Comparison of ENCODE assay signal across 14 mouse cellular contexts in genomic region chr13:54439912-54440311, GRCm38 (mm10). TPM values are rescaled to one million over a fixed set of nuclear protein-coding genes. Genes with fewer than 3 reads are reported as not detected.
DNase-seq lines count a peak whose midpoint lies in the region; ATAC-seq and TF ChIP-seq lines count a peak whose summit lies in the region.
"Had no signal": no experiment of that assay in that cellular context is flagged by ENCODE, and none has a peak within 500 bp of the region (broad histone marks: within the 10 kb centered on the region; RNA-seq: fewer than 3 reads in every experiment).

No protein-coding gene starts in this region.

- H3K4me3 ChIP-seq in intestine, embryonic 16.5 days (ENCODE audit: low read length): no peak overlapping the region
- H3K4me3 ChIP-seq in liver, adult 2 months (ENCODE audit: insufficient read depth, low read depth, low read length): no peak overlapping the region
- H3K4me3 ChIP-seq in lung, postnatal 0 days (ENCODE audit: low read depth, low read length): no peak overlapping the region
- H3K4me3 ChIP-seq: heart, adult 2 months; megakaryocyte, embryonic 14.5 days had no signal

- TF ChIP-seq CTCF in liver, adult 2 months (IDR thresholded peaks at IDR 0.05; ENCODE audit: low read depth, low read length): peak; percentile 22; the same call in 1 of the 2 replicates
- TF ChIP-seq CTCF in lung, postnatal 0 days (IDR thresholded peaks at IDR 0.05): no peak

- no peak for TF ChIP-seq POLR2A in liver, adult 2 months (IDR thresholded peaks at IDR 0.05; ENCODE audit: extremely low read depth, insufficient read depth, low read length)

- WGBS in intestine, embryonic 16.5 days: 24% methylated on average over 7 of the region's 7 CpGs
- 22% methylated on average over 7 of the region's 7 CpGs for WGBS in liver, adult 2 months
- 23% methylated on average over 7 of the region's 7 CpGs for WGBS in lung, postnatal 0 days

- H3K9ac ChIP-seq in intestine, embryonic 16.5 days (ENCODE audit: low read depth, low read length): 0 out of 2 replicates have a peak overlapping the region, but pooled peaks have one; percentile 22
- H3K9ac ChIP-seq in liver, adult 2 months (ENCODE audit: low read depth, low read length): no peak overlapping the region
- no peak overlapping the region for H3K9ac ChIP-seq in lung, postnatal 0 days (replicated peaks; ENCODE audit: low read depth)

- intact Hi-C loops in left cerebral cortex, postnatal 14 days (cut with DNase I): loop anchor here (5.0 kb wide), 1 partner anchor 48 kb away; no protein-coding TSS in a partner anchor

- peak; percentile 22 for DNase-seq in adrenal gland, adult 2 months
- no peak for DNase-seq in adrenal gland, adult (ENCODE audit: inconsistent age in 2 of 2, low spot score in 1 of 2)
- DNase-seq in liver, adult 2 months (ENCODE audit: extremely low read depth, low read depth, low spot score): peak; percentile 92
- DNase-seq in lung, postnatal 0 days (ENCODE audit: low spot score): peak; percentile 52
- no peak for DNase-seq in ovary, postnatal 10 days (ENCODE audit: low spot score)
- DNase-seq in gastrocnemius, adult 8-10 months (ENCODE audit: low spot score in 2 of 2): no peak
- no peak for DNase-seq in left cerebral cortex, postnatal 14 days (ENCODE audit: low spot score in 2 of 2)
- DNase-seq: adrenal gland, postnatal 25 days; heart, adult 2 months; heart, postnatal 10 days; thymus, adult 18-20 months had no signal

- H3K4me2 ChIP-seq in intestine, embryonic 16.5 days (ENCODE audit: low read depth, low read length): 0 out of 2 replicates have a peak overlapping the region, but pooled peaks have one; percentile 3
- H3K4me2 ChIP-seq in lung, postnatal 0 days (replicated peaks; ENCODE audit: low read depth, low read length): no peak overlapping the region

- no peak for TF ChIP-seq EP300 in lung, postnatal 0 days (IDR thresholded peaks at IDR 0.05)

- no peaks in the 10 kb centered on the region for H3K27me3 ChIP-seq in intestine, embryonic 16.5 days (replicated peaks; ENCODE audit: control insufficient read depth, insufficient read depth, low read length)
- H3K27me3 ChIP-seq in liver, adult 2 months (ENCODE audit: control insufficient read depth, insufficient read depth, low read length): no peaks in the 10 kb centered on the region
- H3K27me3 ChIP-seq in lung, postnatal 0 days (replicated peaks; ENCODE audit: insufficient read depth, low read length): no peaks in the 10 kb centered on the region

- peak; percentile 80 for ATAC-seq in intestine, embryonic 16.5 days
- peak; percentile 67 for ATAC-seq in lung, postnatal 0 days
- ATAC-seq: hindbrain, embryonic 16.5 days had no signal

- H3K27ac ChIP-seq in intestine, embryonic 16.5 days (ENCODE audit: low read length): peak overlapping the region; percentile 79
- 0 out of 2 replicates have a peak overlapping the region, but pooled peaks have one; percentile 15 for H3K27ac ChIP-seq in liver, adult 2 months (replicated peaks; ENCODE audit: insufficient read depth, low read depth, low read length)
- no peak overlapping the region for H3K27ac ChIP-seq in lung, postnatal 0 days (ENCODE audit: low read length)
- H3K27ac ChIP-seq: heart, adult 2 months had no signal

- H3K9me3 ChIP-seq in intestine, embryonic 16.5 days (ENCODE audit: control insufficient read depth, low read length): no peaks in the 10 kb centered on the region
- H3K9me3 ChIP-seq in lung, postnatal 0 days (ENCODE audit: low read length): no peaks in the 10 kb centered on the region

- no peaks in the 10 kb centered on the region for H3K36me3 ChIP-seq in intestine, embryonic 16.5 days (ENCODE audit: control insufficient read depth, insufficient read depth, low read length)
- H3K36me3 ChIP-seq in liver, adult 2 months (ENCODE audit: control insufficient read depth, insufficient read depth, low read length): no peaks in the 10 kb centered on the region
- no peaks in the 10 kb centered on the region for H3K36me3 ChIP-seq in lung, postnatal 0 days (ENCODE audit: insufficient read depth, low read length)

- H3K4me1 ChIP-seq in intestine, embryonic 16.5 days (ENCODE audit: control insufficient read depth, insufficient read depth, low read length): peaks cover 7% of the 10 kb centered on the region
- H3K4me1 ChIP-seq in liver, adult 2 months (ENCODE audit: control insufficient read depth, insufficient read depth, low read length): peaks cover 15% of the 10 kb centered on the region
- no peaks in the 10 kb centered on the region for H3K4me1 ChIP-seq in lung, postnatal 0 days (ENCODE audit: insufficient read depth, low read depth, low read length)

- no peaks in the 10 kb centered on the region for H3K79me2 ChIP-seq in liver, adult 2 months (ENCODE audit: control insufficient read depth, insufficient read depth, low read length)

RNA-seq across cellular contexts. Expression of gene Thoc3, which starts 28.7 kb away (rescaled TPM):
- total RNA-seq in adrenal gland, adult 2 months (2021): 10 to 100 TPM; 33.6 to 46.0 TPM
- 49.9 and 54.8 TPM in 2 replicates for polyA plus RNA-seq in adrenal gland, adult 2 months (2012; rRNA removed)
- 86.3 and 90.6 TPM in 2 replicates for polyA plus RNA-seq in intestine, embryonic 16.5 days (2015; fragmentation: Nextera tagmentation; extraction: Ambion mirVana)
- total RNA-seq in liver, adult 2 months (2014; rRNA removed): 19.2 and 21.1 TPM in 2 replicates
- 25.3 and 27.7 TPM in 2 replicates for polyA plus RNA-seq in liver, adult 2 months (2012; rRNA removed)
- 56.5 and 60.8 TPM in 2 replicates for polyA plus RNA-seq in lung, postnatal 0 days (2015; fragmentation: Nextera tagmentation; extraction: Ambion mirVana)
- 10 to 100 TPM; 12.0 to 19.0 (median 16.5) TPM for total RNA-seq in gastrocnemius, adult 8-10 months (2022)
- 10 to 100 TPM; 39.5 to 41.1 TPM for total RNA-seq in left cerebral cortex, postnatal 14 days (2021)

Comparison
In these comparisons a context has a peak if more than half of its experiments do, and no peak if none do; other contexts are left out.
1. DNase-seq: peak in adrenal gland, adult 2 months (single experiment), liver, adult 2 months (single experiment) and lung, postnatal 0 days (single experiment); none in adrenal gland, adult (0 of 2), ovary, postnatal 10 days (single experiment), gastrocnemius, adult 8-10 months (0 of 2) and left cerebral cortex, postnatal 14 days (0 of 2).